ENCODE assay signal across 21 mouse cellular contexts in the genomic region with DNA sequence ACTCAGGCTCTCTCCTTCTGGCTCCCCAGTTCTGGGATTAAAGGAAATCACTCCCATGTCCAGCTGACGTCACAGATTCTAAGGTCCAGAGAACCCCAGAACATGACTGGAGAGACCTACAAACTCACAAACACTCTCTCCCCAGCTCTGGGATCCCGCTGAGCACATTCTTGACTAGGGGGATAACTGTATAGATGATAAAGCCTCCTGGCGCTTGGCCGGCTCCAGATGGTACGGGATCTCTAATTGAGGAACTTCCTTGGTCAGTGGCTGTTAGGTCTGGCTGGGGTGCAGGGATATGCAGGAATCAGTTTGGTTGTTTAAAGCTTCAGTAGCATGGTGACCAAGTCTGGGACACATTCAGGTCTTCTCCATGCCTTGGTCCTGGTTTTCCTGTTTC.
A peak's percentile ranks its signal among the peaks of the same experiment; 100 is the strongest.
DNase-seq lines count a peak whose midpoint lies in the region; ATAC-seq and TF ChIP-seq lines count a peak whose summit lies in the region.
"Had no signal": no experiment of that assay in that cellular context is flagged by ENCODE, and none has a peak within 500 bp of the region (broad histone marks: within the 10 kb centered on the region; RNA-seq: fewer than 3 reads in every experiment).

No protein-coding gene starts in this region.

- H3K9ac ChIP-seq in stomach, embryonic 15.5 days, result no peak overlapping the region
- no peak overlapping the region for H3K9ac ChIP-seq in stomach, postnatal 0 days (ENCODE audit: low read length)
- H3K9ac ChIP-seq: embryonic facial prominence, embryonic 12.5 days; hindbrain, embryonic 14.5 days; limb, embryonic 12.5 days; liver, embryonic 14.5 days; midbrain, embryonic 13.5 days had no signal

- intact Hi-C loops in left cerebral cortex, postnatal 4 days (cut with DNase I), result no loop called here
- intact Hi-C loops in left cerebral cortex, postnatal 25 days (cut with DNase I), result loop anchor here (5.0 kb wide), 1 partner anchor 65 kb away; no protein-coding TSS in a partner anchor

- TF ChIP-seq CTCF in stomach, postnatal 0 days (IDR thresholded peaks at IDR 0.05; ENCODE audit: low read depth), result no peak

- no peak for ATAC-seq in stomach, embryonic 15.5 days (ENCODE audit: insufficient read depth, low FRiP score, low read depth)
- no peak for ATAC-seq in stomach, postnatal 0 days (ENCODE audit: low FRiP score, low TSS enrichment)
- ATAC-seq: intestine, postnatal 0 days; midbrain, embryonic 13.5 days had no signal

- H3K4me1 ChIP-seq in stomach, embryonic 15.5 days, result 0 out of 2 replicates have a peak, but pooled peaks cover 4% of the 10 kb centered on the region
- no peaks in the 10 kb centered on the region for H3K4me1 ChIP-seq in stomach, postnatal 0 days (replicated peaks; ENCODE audit: control insufficient read depth, insufficient read depth)

- DNase-seq in left cerebral cortex, postnatal 4 days, result peak; percentile 41
- DNase-seq in left cerebral cortex, postnatal 25 days (ENCODE audit: low spot score in 2 of 2), result no peak
- DNase-seq in stomach, postnatal 0 days (ENCODE audit: low spot score), result no peak
- DNase-seq in cerebellum, postnatal 14 days, result peak; percentile 30 to 61
- no peak for DNase-seq in kidney, adult 18-20 months
- no peak for DNase-seq in adrenal gland, postnatal 4 days (ENCODE audit: low spot score in 2 of 2)
- DNase-seq: adrenal gland, postnatal 36 days; gastrocnemius, adult 2 months; heart, adult 18-20 months; kidney, postnatal 10 days; lung, postnatal 4 days; right cerebral cortex, adult 18-20 months; thymus, adult 2 months had no signal

- H3K4me2 ChIP-seq in stomach, embryonic 15.5 days, result 0 out of 2 replicates have a peak overlapping the region, but pooled peaks have one; percentile 1
- H3K4me2 ChIP-seq in stomach, postnatal 0 days (replicated peaks; ENCODE audit: low read depth), result no peak overlapping the region
- H3K4me2 ChIP-seq: embryonic facial prominence, embryonic 12.5 days; hindbrain, embryonic 14.5 days; midbrain, embryonic 13.5 days had no signal

- H3K9me3 ChIP-seq in stomach, embryonic 15.5 days, result no peaks in the 10 kb centered on the region
- H3K9me3 ChIP-seq in stomach, postnatal 0 days (ENCODE audit: control insufficient read depth, low read length), result no peaks in the 10 kb centered on the region
- H3K9me3 ChIP-seq: embryonic facial prominence, embryonic 12.5 days; limb, embryonic 12.5 days; midbrain, embryonic 13.5 days had no signal

- H3K27ac ChIP-seq in stomach, embryonic 15.5 days, result no peak overlapping the region
- no peak overlapping the region for H3K27ac ChIP-seq in stomach, postnatal 0 days (replicated peaks)
- H3K27ac ChIP-seq: embryonic facial prominence, embryonic 12.5 days; gastrocnemius, adult 2 months; hindbrain, embryonic 14.5 days; liver, embryonic 14.5 days; midbrain, embryonic 13.5 days had no signal

- H3K27me3 ChIP-seq in stomach, embryonic 15.5 days (replicated peaks), result no peaks in the 10 kb centered on the region
- no peaks in the 10 kb centered on the region for H3K27me3 ChIP-seq in stomach, postnatal 0 days (ENCODE audit: control insufficient read depth, insufficient read depth, low read length)
- H3K27me3 ChIP-seq: embryonic facial prominence, embryonic 12.5 days; limb, embryonic 12.5 days; midbrain, embryonic 13.5 days had no signal

- TF ChIP-seq EP300 in stomach, postnatal 0 days (optimal IDR thresholded peaks at IDR 0.05), result no peak

- H3K36me3 ChIP-seq in stomach, embryonic 15.5 days, result no peaks in the 10 kb centered on the region
- H3K36me3 ChIP-seq in stomach, postnatal 0 days (ENCODE audit: control insufficient read depth, insufficient read depth, low read length), result no peaks in the 10 kb centered on the region
- H3K36me3 ChIP-seq: embryonic facial prominence, embryonic 12.5 days; limb, embryonic 12.5 days; midbrain, embryonic 13.5 days had no signal

- no peak overlapping the region for H3K4me3 ChIP-seq in stomach, embryonic 15.5 days (replicated peaks)
- no peak overlapping the region for H3K4me3 ChIP-seq in stomach, postnatal 0 days (ENCODE audit: low read depth, low read length)
- H3K4me3 ChIP-seq: embryonic facial prominence, embryonic 12.5 days; gastrocnemius, adult 2 months; layer of hippocampus, adult 2 months; limb, embryonic 12.5 days; midbrain, embryonic 13.5 days had no signal

- WGBS in stomach, embryonic 15.5 days, result 52% methylated on average over 5 of the region's 5 CpGs
- WGBS in stomach, postnatal 0 days, result 54% methylated on average over 5 of the region's 5 CpGs

Comparison
In these comparisons a context has a peak if more than half of its experiments do, and no peak if none do; other contexts are left out.
1. DNase-seq: peak in left cerebral cortex, postnatal 4 days (single experiment) and cerebellum, postnatal 14 days (2 of 2); none in left cerebral cortex, postnatal 25 days (0 of 2), stomach, postnatal 0 days (single experiment), kidney, adult 18-20 months (single experiment) and adrenal gland, postnatal 4 days (0 of 2).